8 mouse cellular contexts compared by ENCODE assay signal in genomic region chr7:97345229-97345871, GRCm38 (mm10). TPM values are rescaled to one million over a fixed set of nuclear protein-coding genes. Genes with fewer than 3 reads are reported as not detected.
DNase-seq lines count a peak whose midpoint lies in the region; ATAC-seq and TF ChIP-seq lines count a peak whose summit lies in the region.

No protein-coding gene starts in this region.

- no peak overlapping the region for H3K4me3 ChIP-seq in hindbrain, embryonic 14.5 days (replicated peaks; ENCODE audit: low read length)
- no peak overlapping the region for H3K4me3 ChIP-seq in hindbrain, embryonic 10.5 days
- H3K4me3 ChIP-seq in cerebellum, adult 2 months (replicated peaks; ENCODE audit: insufficient read depth, low read depth, low read length), result no peak overlapping the region
- H3K4me3 ChIP-seq in liver, embryonic 12.5 days, result no peak overlapping the region

- TF ChIP-seq CTCF in cerebellum, adult 2 months (IDR thresholded peaks at IDR 0.05; ENCODE audit: borderline replicate concordance, insufficient read depth, low read depth, low read length), result no peak

- intact Hi-C loops in gastrocnemius, postnatal 14 days (cut with DNase I; ENCODE audit: low total_unique reads), result no loop called here

- H3K4me1 ChIP-seq in hindbrain, embryonic 14.5 days (replicated peaks; ENCODE audit: control insufficient read depth, insufficient read depth, low read length), result 0 out of 2 replicates have a peak, but pooled peaks cover 4% of the 10 kb centered on the region
- H3K4me1 ChIP-seq in hindbrain, embryonic 10.5 days (replicated peaks), result peaks cover 18% of the 10 kb centered on the region; the same call in 1 of the 2 replicates
- peaks cover 24% of the 10 kb centered on the region for H3K4me1 ChIP-seq in cerebellum, adult 2 months (ENCODE audit: control insufficient read depth, insufficient read depth, low read length)
- peaks cover 30% of the 10 kb centered on the region for H3K4me1 ChIP-seq in liver, embryonic 12.5 days

- DNase-seq in hindbrain, embryonic 14.5 days (ENCODE audit: low spot score), result peak; percentile 56
- DNase-seq in hindbrain, embryonic 10.5 days (ENCODE audit: low spot score), result no peak
- peak; percentile 59 to 74 for DNase-seq in cerebellum, adult 2 months
- DNase-seq in gastrocnemius, postnatal 14 days, result peak; percentile 60
- DNase-seq in layer of hippocampus, postnatal 25 days (ENCODE audit: extremely low spot score in 1 of 2, low spot score in 1 of 2), result peak; percentile 55 to 61
- peak; percentile 48 for DNase-seq in right cerebral cortex, postnatal 4 days
- no peak for DNase-seq in thymus, postnatal 10 days (ENCODE audit: low spot score in 2 of 2)

- 50% methylated on average over 10 of the region's 10 CpGs for WGBS in hindbrain, embryonic 14.5 days
- 73% methylated on average over 10 of the region's 10 CpGs for WGBS in hindbrain, embryonic 10.5 days
- 7% methylated on average over 10 of the region's 10 CpGs for WGBS in cerebellum, adult 2 months
- 61% methylated on average over 10 of the region's 10 CpGs for WGBS in liver, embryonic 12.5 days (ENCODE audit: insufficient replicate concordance)

- ATAC-seq in hindbrain, embryonic 14.5 days (ENCODE audit: low FRiP score), result peak; percentile 46; the same call in 1 of the 2 replicates
- ATAC-seq in liver, embryonic 12.5 days, result no peak

- H3K27me3 ChIP-seq in hindbrain, embryonic 14.5 days (ENCODE audit: control insufficient read depth, insufficient read depth, low read length), result no peaks in the 10 kb centered on the region
- H3K27me3 ChIP-seq in hindbrain, embryonic 10.5 days (ENCODE audit: insufficient read depth, poor library complexity, severe bottlenecking), result no peaks in the 10 kb centered on the region
- no peaks in the 10 kb centered on the region for H3K27me3 ChIP-seq in cerebellum, adult 2 months (ENCODE audit: control insufficient read depth, insufficient read depth, low read length)
- H3K27me3 ChIP-seq in liver, embryonic 12.5 days (replicated peaks), result peaks cover 15% of the 10 kb centered on the region

- peak overlapping the region; percentile 44 for H3K27ac ChIP-seq in hindbrain, embryonic 14.5 days
- H3K27ac ChIP-seq in hindbrain, embryonic 10.5 days, result no peak overlapping the region
- H3K27ac ChIP-seq in cerebellum, adult 2 months (ENCODE audit: insufficient read depth, low read length), result no peak overlapping the region
- no peak overlapping the region for H3K27ac ChIP-seq in liver, embryonic 12.5 days

- no peak overlapping the region for H3K9ac ChIP-seq in hindbrain, embryonic 14.5 days
- H3K9ac ChIP-seq in liver, embryonic 12.5 days, result no peak overlapping the region

- no peak overlapping the region for H3K4me2 ChIP-seq in hindbrain, embryonic 14.5 days (replicated peaks)
- no peak overlapping the region for H3K4me2 ChIP-seq in liver, embryonic 12.5 days

- no peaks in the 10 kb centered on the region for H3K9me3 ChIP-seq in hindbrain, embryonic 14.5 days (ENCODE audit: control insufficient read depth, low read length)
- H3K9me3 ChIP-seq in hindbrain, embryonic 10.5 days, result no peaks in the 10 kb centered on the region
- 0 out of 2 replicates have a peak, but pooled peaks cover 3% of the 10 kb centered on the region for H3K9me3 ChIP-seq in liver, embryonic 12.5 days (replicated peaks)

- TF ChIP-seq POLR2A in cerebellum, adult 2 months (IDR thresholded peaks at IDR 0.05; ENCODE audit: borderline replicate concordance, insufficient read depth, low read length), result no peak

- 0 out of 2 replicates have a peak, but pooled peaks cover 5% of the 10 kb centered on the region for H3K36me3 ChIP-seq in hindbrain, embryonic 14.5 days (replicated peaks; ENCODE audit: control insufficient read depth, insufficient read depth)
- peaks cover 7% of the 10 kb centered on the region; the same call in 1 of the 2 replicates for H3K36me3 ChIP-seq in hindbrain, embryonic 10.5 days
- no peaks in the 10 kb centered on the region for H3K36me3 ChIP-seq in liver, embryonic 12.5 days

RNA-seq across cellular contexts. Expression of gene Kctd21, which starts 13.2 kb away (rescaled TPM):
- polyA plus RNA-seq in hindbrain, embryonic 14.5 days (2014; fragmentation: Nextera tagmentation; extraction: Ambion mirVana), result 7.1 and 9.3 TPM in 2 replicates
- 4.5 and 4.8 TPM in 2 replicates for polyA plus RNA-seq in hindbrain, embryonic 10.5 days (2016; fragmentation: Nextera tagmentation; extraction: Ambion mirVana)
- polyA plus RNA-seq in cerebellum, adult 2 months (2012; rRNA removed), result 18.4 and 18.9 TPM in 2 replicates
- 1 to 10 TPM; 1.9 to 2.3 TPM for total RNA-seq in gastrocnemius, postnatal 14 days (2021)
- 10 to 100 TPM; 10.5 to 14.8 TPM for total RNA-seq in layer of hippocampus, postnatal 25 days (2021)
- 0.92 and 1.1 TPM in 2 replicates for polyA plus RNA-seq in liver, embryonic 12.5 days (2016; fragmentation: Nextera tagmentation; extraction: Ambion mirVana)

RNA-seq across cellular contexts. Expression of gene Usp35, which starts 13.5 kb away (rescaled TPM):
- 3.8 and 4.1 TPM in 2 replicates for polyA plus RNA-seq in hindbrain, embryonic 14.5 days (2014; fragmentation: Nextera tagmentation; extraction: Ambion mirVana)
- polyA plus RNA-seq in hindbrain, embryonic 10.5 days (2016; fragmentation: Nextera tagmentation; extraction: Ambion mirVana), result 2.3 and 2.7 TPM in 2 replicates
- polyA plus RNA-seq in cerebellum, adult 2 months (2012; rRNA removed), result 19.1 and 21.7 TPM in 2 replicates
- under 1 TPM; 0.75 to 0.76 TPM for total RNA-seq in gastrocnemius, postnatal 14 days (2021)
- 10 to 100 TPM; 11.5 to 14.0 TPM for total RNA-seq in layer of hippocampus, postnatal 25 days (2021)
- 0.41 and 0.49 TPM in 2 replicates for polyA plus RNA-seq in liver, embryonic 12.5 days (2016; fragmentation: Nextera tagmentation; extraction: Ambion mirVana)

RNA-seq across cellular contexts. Expression of gene Alg8, which starts 26.1 kb away (rescaled TPM):
- polyA plus RNA-seq in hindbrain, embryonic 14.5 days (2014; fragmentation: Nextera tagmentation; extraction: Ambion mirVana), result 10.4 and 11.1 TPM in 2 replicates
- polyA plus RNA-seq in hindbrain, embryonic 10.5 days (2016; fragmentation: Nextera tagmentation; extraction: Ambion mirVana), result 42.1 and 52.9 TPM in 2 replicates
- polyA plus RNA-seq in cerebellum, adult 2 months (2012; rRNA removed), result 10.1 and 11.1 TPM in 2 replicates
- 1 to 10 TPM; 2.9 to 5.5 TPM for total RNA-seq in gastrocnemius, postnatal 14 days (2021)
- 10 to 100 TPM; 10.7 to 11.1 TPM for total RNA-seq in layer of hippocampus, postnatal 25 days (2021)
- 48.7 and 50.5 TPM in 2 replicates for polyA plus RNA-seq in liver, embryonic 12.5 days (2016; fragmentation: Nextera tagmentation; extraction: Ambion mirVana)

RNA-seq across cellular contexts. Expression of gene Ndufc2, which starts 54.5 kb away (rescaled TPM):
- 499 and 550 TPM in 2 replicates for polyA plus RNA-seq in hindbrain, embryonic 14.5 days (2014; fragmentation: Nextera tagmentation; extraction: Ambion mirVana)
- polyA plus RNA-seq in hindbrain, embryonic 10.5 days (2016; fragmentation: Nextera tagmentation; extraction: Ambion mirVana), result 322 and 341 TPM in 2 replicates
- 376 and 378 TPM in 2 replicates for polyA plus RNA-seq in cerebellum, adult 2 months (2012; rRNA removed)
- 100 to 1,000 TPM; 304 to 343 TPM for total RNA-seq in gastrocnemius, postnatal 14 days (2021)
- total RNA-seq in layer of hippocampus, postnatal 25 days (2021), result 100 to 1,000 TPM; 231 to 241 TPM
- 249 and 261 TPM in 2 replicates for polyA plus RNA-seq in liver, embryonic 12.5 days (2016; fragmentation: Nextera tagmentation; extraction: Ambion mirVana)

Comparison
In these comparisons a context has a peak if more than half of its experiments do, and no peak if none do; other contexts are left out.
1. DNase-seq: peak in hindbrain, embryonic 14.5 days (single experiment), cerebellum, adult 2 months (2 of 2), gastrocnemius, postnatal 14 days (single experiment), layer of hippocampus, postnatal 25 days (2 of 2) and right cerebral cortex, postnatal 4 days (single experiment); none in hindbrain, embryonic 10.5 days (single experiment) and thymus, postnatal 10 days (0 of 2).